Mouse (Mus musculus) cerebellum, adult 8-10 months (tissue): ENCODE measurements around the gene Scaper.
A peak's percentile ranks its signal among the peaks of the same experiment; 100 is the strongest.

Experiments used
- DNase-seq: peaks from one replicate; pipeline ENCODE4 v3.0.0; 2022

Gene Scaper

DNA sequence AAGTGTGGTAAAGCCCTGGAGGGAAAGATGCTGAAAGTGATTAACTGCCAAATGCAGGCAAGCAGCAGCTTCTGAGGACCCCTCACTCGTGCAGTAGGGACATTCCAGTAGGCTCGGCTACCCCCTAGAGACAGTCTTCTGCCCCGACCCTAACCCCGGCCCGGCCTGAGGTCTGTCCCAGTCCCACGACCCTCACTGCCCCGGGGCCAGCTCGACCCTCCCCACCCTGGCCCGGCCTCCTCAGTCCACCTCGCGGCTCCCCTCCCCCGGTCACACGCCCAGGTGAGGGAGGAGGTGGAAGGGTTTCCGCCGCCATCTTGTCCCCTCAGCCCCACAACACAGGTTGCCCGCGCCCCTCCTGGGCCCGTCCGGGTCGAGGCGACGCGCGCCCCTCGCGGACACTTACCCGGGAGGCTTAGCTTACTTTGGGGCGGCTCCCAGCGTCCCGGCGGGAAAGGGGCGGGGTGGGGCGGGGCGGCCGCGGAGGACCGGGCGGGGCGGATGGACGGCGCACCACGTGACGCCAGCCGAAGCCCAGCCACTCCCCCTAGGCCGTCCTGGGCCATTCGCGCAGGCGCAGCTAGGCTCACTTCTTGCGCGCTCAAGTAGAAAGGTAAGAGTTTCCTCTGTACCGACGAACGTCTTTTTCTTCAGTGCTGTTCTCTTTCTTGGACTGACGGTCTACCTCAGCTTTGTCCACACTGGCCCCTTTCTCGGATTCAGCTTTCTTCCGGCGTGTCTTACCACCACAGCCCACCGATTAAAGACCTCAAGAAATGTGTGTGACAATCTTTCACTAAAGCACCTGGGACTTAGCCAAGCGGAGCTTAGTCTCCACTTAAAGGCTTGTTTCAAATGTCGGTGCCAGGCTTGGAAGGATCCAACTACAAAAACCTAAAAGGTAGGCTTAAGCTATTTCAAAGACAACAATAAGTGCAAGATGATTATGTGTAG is at the start of gene Scaper:
Scaper (minus strand) TSS at position 456 of the 954 bp plus-strand sequence.
- peak; percentile 84 for DNase-seq

DNA sequence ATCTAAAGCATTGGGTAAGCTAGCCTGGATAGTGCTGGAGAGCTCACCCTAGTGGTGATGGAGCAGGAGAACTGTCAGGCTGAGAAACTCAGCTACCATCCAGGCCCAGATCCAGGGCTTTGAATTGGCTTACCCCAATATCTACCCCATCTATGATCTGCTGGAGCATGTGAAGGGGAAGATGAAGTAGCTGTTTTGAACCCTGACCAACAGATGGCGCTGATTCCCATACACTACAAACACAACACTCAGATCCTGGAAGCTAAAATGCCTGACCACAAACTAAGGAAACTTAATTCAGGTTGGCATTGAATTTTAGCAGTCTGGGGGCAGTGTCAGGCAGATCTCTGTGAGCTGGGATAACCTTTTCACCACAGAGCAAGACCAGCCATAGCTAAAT is 8.9 kb upstream of the Scaper start:
- peak; percentile 28 for DNase-seq

DNA sequence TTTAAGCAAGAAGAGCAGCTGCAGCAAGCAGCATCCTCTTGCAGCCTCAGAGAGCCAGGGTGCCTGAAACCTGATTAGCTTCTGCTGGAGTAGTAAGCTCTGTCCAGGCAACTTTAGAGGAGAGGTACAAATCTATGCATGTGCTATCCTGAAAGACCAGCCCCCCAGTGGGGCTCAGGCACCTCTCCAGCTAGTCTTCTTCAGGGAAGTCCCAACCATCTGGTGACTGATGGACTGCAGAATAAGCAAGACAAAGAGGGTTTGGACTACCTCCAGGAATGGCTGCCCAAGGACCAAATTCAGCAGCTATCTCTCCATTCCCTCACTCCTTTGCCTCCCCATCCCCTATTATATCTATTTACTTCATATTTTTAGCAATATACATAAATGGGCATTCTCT is 3.4 kb upstream of the Scaper start:
- DNase-seq = peak; percentile 19

DNA sequence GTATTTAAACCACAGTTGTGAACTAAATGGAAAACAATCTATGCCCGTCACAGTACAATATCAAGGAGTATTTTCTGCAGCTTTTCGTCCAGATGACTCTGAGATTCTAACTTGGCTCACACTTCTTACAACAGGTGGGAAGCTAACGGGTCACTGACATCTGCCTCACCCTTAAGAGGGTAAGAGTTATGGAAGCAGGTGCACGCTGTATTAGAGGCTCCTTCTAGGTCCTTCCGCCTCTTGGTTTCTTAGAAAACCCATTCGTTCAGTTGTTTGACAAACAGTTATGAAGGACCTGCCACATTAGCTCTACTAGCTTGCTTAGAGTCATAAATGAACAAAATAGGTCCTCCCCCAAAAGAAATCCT is 683 bp upstream of the Scaper start:
- no peak for DNase-seq

DNA sequence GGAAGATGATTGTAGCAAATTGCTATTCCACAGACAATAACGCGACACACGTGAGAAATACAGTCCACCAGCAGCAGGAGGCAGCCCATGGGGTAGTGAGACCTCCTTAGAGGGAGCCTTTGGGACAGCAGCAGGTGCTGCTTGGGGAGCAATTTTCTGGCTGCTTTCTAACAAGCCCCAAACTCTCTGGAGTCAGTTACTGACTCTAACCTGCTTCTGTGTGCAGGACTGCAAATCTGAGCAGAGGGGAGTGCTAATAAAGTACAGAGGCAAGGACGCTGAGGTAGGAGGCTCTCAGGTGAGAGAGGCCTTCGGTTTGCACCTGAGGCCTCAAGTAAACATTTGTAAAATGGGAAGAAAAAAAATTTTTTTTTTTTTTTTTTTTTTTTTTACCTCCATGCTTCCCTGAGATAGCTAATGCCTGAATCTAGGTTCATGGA is 675 bp downstream of the Scaper start:
- peak; percentile 17 for DNase-seq

DNA sequence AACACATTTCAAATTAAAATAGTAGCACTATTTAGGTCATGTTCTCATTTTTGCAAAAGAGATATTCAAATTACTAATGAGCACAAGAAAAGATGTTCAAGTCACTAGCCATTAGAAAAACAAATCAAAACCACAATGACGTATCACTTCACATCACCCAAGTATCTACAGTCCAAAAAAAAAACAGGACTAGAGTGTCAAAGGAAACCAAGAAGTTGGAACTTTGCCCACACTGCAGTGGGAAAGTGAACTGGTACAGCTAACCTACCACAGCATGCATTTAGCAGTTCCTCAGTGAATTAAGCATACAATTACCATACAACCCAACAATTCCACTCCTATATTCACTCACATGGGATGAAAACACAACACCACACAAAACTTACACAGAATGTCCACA is 5.4 kb downstream of the Scaper start:
- no peak for DNase-seq

DNA sequence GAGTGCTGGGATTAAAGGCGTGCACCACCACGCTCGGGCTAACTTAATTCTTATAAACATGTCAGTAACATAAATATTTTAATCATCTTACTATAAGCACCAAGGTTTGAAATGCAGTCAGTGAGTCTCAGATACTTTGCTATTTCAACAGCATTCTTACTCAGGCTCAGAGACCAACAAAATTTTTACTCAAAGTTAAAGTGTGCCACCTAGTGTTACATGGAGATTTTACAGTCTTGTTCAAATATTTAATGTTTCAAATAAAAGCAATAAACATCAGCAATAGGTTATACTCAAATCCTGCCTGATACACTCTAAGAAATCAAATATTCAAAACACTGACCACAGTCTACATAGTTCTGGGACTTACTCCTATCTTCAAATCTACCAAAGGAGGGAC is 19.3 kb downstream of the Scaper start:
- DNase-seq = no peak

DNA sequence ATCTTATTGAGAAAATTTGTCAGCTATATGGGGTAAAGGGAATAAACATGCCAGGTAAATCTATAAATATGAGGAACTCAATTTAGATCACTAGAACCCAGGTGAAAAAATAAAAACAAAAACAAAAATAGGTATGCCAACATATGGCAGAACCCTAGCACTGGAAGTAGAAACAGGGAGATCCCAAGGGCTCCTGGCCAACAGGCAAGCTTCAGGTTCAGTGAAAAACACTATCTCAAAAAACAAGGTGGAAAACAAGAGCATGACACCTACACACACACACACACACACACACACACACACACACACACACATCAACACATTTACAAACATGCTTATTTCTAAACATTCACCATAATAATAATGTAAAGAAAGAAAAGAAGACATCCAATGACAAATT is 21.2 kb downstream of the Scaper start:
- DNase-seq = no peak

DNA sequence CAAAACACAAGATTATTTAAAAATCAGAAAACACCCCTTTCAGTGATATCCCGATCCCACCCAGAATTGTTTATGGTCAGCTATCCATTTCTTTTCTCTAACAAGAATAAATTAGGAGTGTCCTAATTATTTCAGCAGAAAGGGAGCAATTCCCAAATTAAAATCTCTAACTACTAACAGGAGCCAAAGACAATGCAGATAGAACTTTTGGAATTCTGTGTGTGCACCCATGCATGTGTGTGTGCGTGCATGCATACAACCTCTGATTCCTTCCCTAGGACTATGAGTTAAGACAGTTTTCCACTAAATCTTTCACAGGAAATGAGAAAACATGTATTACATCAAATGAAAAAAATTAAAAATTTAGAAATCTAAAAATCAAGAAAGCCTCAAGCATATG is 26.4 kb downstream of the Scaper start:
- no peak for DNase-seq

DNA sequence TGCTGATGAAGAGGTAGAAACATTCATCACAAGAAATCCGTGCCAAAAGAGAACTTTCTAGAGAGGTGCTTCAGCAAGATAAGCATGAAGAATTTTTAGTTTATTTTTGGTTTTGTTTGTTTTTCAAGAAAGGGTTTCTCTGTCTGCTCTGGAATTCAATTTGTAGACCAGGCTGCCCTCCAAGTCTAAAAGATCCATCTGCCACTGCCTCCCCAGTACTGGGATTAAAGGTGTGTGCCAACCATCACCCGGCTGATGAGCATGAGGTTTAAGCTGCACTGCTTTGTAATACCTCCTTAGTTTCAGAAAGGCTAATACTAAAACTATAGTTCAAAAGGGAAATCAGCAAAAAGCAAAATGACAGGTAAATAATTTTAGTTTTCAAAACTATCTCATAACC is 35.0 kb downstream of the Scaper start:
- peak; percentile 46 for DNase-seq

DNA sequence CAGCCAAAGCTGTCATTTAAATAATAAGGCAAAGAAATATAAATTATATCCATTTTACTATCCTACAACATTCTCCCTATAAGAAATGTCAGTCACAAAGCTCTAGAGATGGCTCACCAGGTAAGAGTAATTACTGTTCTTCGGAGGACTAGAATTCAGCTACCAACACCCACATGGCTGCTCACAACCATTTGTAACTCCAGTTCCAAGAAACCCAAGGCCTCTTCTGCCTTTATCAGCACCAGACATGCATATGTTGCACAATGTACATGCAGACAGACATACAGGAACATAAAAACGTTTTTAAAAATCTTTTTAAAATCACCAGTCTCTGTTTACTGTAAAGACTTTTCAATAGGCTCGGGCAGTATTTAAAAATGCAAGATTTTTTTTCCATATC is 36.3 kb downstream of the Scaper start:
- DNase-seq = no peak

DNA sequence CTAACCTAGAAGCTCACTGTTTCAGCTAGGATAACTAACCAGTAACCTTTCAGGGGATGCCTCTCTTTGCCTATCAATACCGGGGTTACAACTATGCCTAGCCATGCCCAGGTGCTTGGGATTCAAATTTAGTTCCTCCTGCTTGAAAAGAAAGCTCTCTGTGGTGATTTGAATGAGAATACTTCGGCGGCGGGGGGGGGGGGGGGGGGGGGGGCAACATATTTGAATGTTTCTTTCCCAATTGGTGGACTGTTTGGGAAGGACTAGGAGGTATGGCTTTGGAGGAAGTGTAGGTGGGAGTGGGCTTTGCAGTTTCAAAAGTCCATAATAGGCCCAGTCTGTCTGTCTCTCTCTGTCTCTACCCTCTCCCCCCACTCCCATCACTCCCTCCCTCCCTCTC is 37.4 kb downstream of the Scaper start:
- DNase-seq = no peak

DNA sequence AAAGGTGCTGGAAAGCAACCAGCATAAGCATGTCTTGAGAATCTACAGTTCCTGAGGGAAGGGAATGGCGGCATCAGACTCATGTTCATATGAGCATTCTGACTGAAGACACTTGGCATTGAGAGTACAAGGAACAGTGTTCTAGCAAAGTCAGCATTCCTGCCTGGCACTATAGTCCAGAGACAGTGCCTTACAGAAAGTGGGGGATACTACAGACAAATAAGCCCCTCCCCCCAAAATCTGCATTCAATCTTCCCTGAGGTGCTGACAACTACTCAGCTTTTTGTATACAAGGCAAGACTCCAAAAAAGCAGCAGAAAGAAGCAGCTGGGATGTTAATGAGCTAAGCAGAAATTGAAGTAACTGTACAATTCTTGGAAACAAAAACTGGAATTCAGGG is 59.9 kb downstream of the Scaper start:
- DNase-seq = no peak

DNA sequence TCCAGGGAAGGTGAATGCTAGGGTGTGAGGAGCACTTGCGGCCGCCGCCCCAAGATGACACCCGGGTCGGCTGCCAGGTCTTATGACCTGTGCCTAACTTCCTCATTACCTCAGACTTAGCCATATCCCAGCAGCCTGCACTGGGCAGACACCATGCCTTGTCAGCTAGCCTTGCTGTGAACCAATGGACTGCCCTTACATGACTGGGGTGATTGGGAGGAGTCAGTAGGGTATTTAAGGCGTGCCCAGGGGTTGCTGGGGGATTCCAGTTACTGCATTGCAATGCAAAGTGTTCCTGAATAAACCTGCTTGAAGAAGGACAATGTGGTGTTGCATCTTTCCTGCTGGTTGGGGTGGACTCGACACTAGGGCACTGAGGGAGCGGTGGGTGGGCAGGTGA is 148.5 kb downstream of the Scaper start:
- no peak for DNase-seq

DNA sequence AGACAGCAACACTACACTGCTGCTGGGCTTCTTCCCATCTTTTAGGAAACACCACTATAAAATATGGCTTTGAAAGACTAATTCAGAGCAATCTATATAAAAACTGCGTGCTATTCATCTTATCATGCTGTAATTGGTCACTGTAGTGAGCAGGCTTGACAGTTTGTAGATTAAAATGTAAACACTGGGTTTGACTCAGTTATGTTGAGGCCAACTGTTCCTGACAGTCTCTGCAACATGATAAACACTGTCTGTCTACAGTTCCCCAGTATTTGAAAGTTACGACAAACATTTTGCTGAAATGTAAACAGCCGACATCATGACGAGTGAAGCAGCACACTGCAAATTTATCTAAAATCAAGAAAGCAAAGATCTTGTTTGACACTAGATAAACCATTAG is 225.9 kb downstream of the Scaper start:
- DNase-seq = no peak

DNA sequence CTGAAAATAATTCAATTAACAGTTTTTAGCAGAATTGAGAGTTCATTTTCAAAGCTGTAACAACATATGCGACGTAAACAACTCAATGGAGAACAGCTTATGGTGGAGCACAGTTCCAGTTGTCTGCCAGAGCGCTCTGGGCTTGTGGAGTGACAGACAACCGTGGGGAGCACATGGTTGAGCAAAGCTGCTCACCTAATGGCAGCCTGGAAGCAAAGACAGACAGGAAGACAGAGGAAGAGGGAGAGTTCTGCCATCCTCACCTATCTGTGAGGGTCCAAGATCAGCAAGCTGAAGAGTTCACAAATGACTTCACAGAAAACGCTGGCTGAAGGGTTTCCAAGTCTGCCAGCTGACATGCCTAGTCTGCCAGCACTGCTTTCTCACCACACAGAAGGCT is 227.4 kb downstream of the Scaper start:
- DNase-seq = no peak

DNA sequence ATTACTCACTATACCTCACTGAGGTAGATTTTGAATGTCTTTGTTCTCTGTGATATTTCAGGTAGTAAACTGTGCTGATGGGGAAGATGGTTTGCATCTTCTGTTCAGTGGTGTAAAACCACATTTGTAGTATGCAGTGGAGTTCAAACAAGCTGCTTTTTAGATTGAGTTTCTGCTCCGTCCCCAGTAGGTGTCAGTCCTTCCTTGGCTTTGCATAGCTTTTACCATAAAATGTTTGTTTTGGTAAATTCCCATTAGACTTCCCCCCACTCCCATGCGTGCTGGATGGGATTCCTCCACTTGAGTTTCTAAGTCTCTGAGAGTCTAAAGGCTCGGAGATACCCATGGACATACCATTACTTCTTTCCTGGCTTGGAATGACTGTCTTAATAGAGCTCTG is 231.3 kb downstream of the Scaper start:
- DNase-seq = no peak

DNA sequence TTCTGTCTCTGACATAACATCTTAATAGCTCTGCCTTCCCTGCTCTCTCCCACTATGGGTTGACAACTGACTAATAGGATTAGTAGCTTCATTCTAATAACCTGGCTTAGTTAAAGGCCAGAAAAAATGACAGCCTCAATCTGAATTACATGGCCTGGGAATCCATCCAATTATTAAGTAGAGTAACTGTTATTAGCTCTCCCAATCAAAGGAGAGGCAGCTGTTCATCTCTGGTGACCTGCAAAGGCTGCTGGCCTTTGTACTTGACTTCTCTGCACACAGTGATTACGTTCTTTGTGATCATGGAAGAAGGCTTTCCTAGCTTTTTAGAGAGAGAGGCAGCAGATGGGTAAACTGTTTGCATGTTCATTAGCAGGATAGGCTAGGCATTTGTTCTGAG is 242.6 kb downstream of the Scaper start:
- DNase-seq = no peak

DNA sequence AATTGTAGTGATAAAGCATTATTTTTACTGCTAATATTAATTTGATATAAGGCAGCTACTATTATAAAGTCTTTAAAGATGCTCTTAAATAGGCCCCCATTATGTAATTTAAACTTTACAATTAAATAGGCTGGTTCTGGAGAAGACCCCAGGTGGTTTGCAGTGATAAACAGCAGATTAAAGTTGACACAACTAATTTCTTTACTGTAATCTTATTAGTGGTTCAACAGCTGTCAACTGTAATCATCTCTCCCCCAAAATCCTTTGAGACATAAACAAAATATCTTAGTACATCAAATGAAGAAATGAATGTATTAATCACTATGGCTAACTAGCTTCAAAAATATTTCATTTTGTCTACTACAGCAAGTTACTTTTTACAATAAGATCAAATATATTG is 260.8 kb downstream of the Scaper start:
- no peak for DNase-seq

DNA sequence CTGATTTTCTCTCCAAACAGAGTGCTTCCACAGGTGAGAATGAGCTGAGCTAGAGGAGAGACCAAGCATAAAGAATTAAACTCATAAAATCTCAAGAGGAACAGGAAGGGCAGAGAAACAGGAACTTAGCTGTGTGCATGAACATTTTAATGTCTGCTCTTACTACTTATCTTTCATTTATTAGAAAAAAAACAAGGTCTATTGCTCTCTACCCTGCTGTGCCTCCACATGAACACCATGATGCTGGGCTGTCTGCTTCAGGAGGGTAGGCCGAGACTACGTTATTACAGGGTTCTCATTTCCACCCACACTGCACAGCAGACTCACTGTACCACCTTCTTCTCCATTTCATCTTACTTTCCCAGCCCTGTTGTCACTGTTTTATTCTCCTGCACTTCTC is 291.5 kb downstream of the Scaper start:
- no peak for DNase-seq

DNA sequence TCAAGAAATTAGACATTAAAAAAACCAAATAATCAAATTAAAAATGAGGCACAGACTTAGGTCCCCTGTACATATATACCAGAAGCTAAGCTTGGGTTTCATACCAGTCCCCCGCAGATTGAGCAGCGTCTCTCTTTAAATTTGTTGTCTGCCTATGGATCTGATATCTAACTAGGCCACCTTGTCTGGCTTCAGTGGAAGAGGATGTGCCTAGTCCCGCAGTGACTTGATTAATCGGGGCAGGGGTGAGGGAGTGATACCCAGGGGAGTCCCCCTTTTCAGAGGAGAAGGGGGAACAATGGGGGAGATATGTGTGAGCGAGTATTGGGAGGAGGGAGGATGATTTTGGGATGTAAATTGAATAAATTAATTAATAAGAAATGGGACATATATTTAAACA is 310.9 kb downstream of the Scaper start:
- no peak for DNase-seq

DNA sequence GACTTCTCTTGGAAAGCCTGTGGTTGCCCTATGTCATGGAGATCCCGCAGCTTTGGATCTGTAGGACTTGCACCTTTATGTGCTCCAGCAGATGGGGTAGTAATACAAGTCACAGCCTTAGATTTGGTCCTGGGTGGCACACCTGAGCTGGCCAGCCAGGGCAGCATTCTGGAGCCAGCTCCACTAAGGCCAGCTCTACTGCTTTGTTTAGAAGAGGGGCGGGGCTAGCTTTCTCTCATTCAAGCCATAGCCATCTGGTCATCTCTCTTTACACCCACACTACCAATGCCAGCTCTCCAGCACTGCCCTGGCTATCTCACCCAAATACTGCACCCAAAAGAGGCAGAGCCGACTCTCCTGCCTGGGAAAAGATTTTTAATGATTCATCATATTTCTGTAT is 323.2 kb downstream of the Scaper start:
- peak; percentile 69 for DNase-seq

DNA sequence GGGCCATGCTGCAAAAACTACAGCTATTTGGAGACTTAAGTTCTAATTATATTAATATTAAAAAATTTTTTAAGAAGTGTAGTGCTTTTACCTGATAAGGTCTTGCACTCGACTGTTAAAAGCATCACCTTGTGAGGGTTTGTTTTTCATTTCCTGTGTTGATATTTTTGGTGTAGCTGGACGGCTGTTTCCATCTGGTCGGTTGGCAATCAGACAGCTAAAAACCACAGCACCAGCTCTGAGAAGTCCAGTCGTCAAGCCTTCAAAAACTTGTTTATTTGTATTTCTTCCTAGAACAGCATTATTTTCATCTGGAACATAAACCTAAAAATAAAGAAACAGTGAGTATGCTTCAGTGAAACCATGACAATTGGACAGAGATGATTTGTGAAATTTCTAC is 328.2 kb downstream of the Scaper start:
- DNase-seq = no peak

DNA sequence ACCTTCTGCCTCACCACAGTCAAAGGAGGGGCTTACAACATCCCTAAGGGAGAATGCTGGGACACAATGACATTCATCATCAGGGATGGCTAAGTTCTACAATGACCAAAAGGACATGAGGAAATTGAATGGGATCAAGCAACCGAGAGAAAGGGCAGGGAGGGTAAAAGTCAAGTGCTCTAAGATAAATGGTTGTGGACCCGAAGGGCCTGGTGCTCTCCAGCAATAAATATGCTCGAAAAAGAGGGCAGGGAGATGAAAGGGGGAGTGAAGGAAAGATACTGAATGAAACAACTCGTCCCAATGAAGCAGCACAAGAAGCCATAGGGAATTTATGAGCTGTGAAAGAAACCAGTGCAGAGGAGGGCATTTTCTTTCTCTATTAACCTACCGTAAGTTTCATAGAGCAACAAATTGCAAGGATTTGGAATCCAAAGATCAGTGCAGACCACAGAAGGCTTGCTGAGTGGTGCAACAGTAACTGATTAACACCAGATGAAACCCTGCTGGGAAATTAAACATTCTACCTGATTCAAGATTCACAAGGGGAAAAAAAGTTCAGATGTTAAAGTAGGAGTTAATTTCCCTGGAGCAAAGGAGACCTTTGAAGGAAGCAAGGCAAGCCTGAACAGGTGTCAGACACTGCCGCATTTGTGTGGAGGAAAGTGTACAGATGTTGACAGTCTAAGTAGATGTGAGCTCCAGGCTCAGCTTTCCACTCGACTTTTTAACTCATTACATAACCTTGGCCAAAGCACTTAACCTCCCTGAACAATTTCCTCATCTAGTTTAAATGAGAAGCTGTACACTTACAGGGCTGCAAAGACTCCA is 329.0 kb downstream of the Scaper start:
- DNase-seq = no peak
